In genomic region chr4:125912444-125913049, GRCm38 (mm10) we compare ENCODE assay signal across 9 mouse cellular contexts.
A peak's percentile ranks its signal among the peaks of the same experiment; 100 is the strongest.
DNase-seq lines count a peak whose midpoint lies in the region; ATAC-seq and TF ChIP-seq lines count a peak whose summit lies in the region.
"Had no signal": no experiment of that assay in that cellular context is flagged by ENCODE, and none has a peak within 500 bp of the region (broad histone marks: within the 10 kb centered on the region; RNA-seq: fewer than 3 reads in every experiment).

No protein-coding gene starts in this region.

- H3K4me1 ChIP-seq in embryonic fibroblast, embryonic 13.5 days (ENCODE audit: control insufficient read depth, insufficient read depth, low read length) = no peaks in the 10 kb centered on the region
- peaks cover 40% of the 10 kb centered on the region for H3K4me1 ChIP-seq in hindbrain, embryonic 13.5 days (replicated peaks)

- H3K9ac ChIP-seq in hindbrain, embryonic 13.5 days = no peak overlapping the region

- H3K4me3 ChIP-seq in gastrocnemius, adult 2 months = no peak overlapping the region
- H3K4me3 ChIP-seq in embryonic fibroblast, embryonic 13.5 days (ENCODE audit: insufficient read depth, low read length) = no peak overlapping the region
- no peak overlapping the region for H3K4me3 ChIP-seq in hindbrain, embryonic 13.5 days

- no peak overlapping the region for H3K4me2 ChIP-seq in hindbrain, embryonic 13.5 days

- peak; percentile 58 for TF ChIP-seq CTCF in gastrocnemius, adult 2 months (IDR thresholded peaks at IDR 0.05)
- peak; percentile 30; the same call in 1 of the 2 replicates for TF ChIP-seq CTCF in embryonic fibroblast, embryonic 13.5 days (IDR thresholded peaks at IDR 0.05; ENCODE audit: borderline replicate concordance, insufficient read depth, low read length)

- 21% methylated on average over 8 of the region's 8 CpGs for WGBS in hindbrain, embryonic 13.5 days

- peaks cover 35% of the 10 kb centered on the region for H3K27me3 ChIP-seq in hindbrain, embryonic 13.5 days

- intact Hi-C loops in gastrocnemius, adult 2 months (cut with DNase I) = no loop called here
- intact Hi-C loops in gastrocnemius, postnatal 36 days (cut with DNase I) = no loop called here

- peak; percentile 45 for DNase-seq in gastrocnemius, adult 2 months
- no peak for DNase-seq in gastrocnemius, postnatal 36 days
- DNase-seq in adrenal gland, postnatal 36 days = peak; percentile 76 to 80
- peak; percentile 58 to 61 for DNase-seq in layer of hippocampus, postnatal 14 days (ENCODE audit: low spot score in 2 of 2)
- DNase-seq in lung, postnatal 36 days = peak; percentile 50
- peak; percentile 3 for DNase-seq in skeletal muscle tissue, adult 2 months (ENCODE audit: low read depth, low spot score)

- TF ChIP-seq POLR2A in embryonic fibroblast, embryonic 13.5 days (IDR thresholded peaks at IDR 0.05; ENCODE audit: low read depth, low read length) = no peak

- no peaks in the 10 kb centered on the region for H3K9me3 ChIP-seq in hindbrain, embryonic 13.5 days

- no peak overlapping the region for H3K27ac ChIP-seq in gastrocnemius, adult 2 months
- H3K27ac ChIP-seq in embryonic fibroblast, embryonic 13.5 days (ENCODE audit: insufficient read depth, low read length) = no peak overlapping the region
- no peak overlapping the region for H3K27ac ChIP-seq in hindbrain, embryonic 13.5 days

- no peaks in the 10 kb centered on the region for H3K36me3 ChIP-seq in hindbrain, embryonic 13.5 days

- ATAC-seq in hindbrain, embryonic 13.5 days (ENCODE audit: low FRiP score) = 0 out of 2 replicates have a peak, but pooled peaks have one; percentile 34
- ATAC-seq: Patski had no signal

Comparison
In these comparisons a context has a peak if more than half of its experiments do, and no peak if none do; other contexts are left out.
1. DNase-seq: peak in gastrocnemius, adult 2 months (single experiment), adrenal gland, postnatal 36 days (2 of 2), layer of hippocampus, postnatal 14 days (2 of 2), lung, postnatal 36 days (single experiment) and skeletal muscle tissue, adult 2 months (single experiment); none in gastrocnemius, postnatal 36 days (0 of 2).